Mouse (Mus musculus): Measurements from ENCODE around the gene Irf2bp1. TPM values are rescaled to one million over a fixed set of nuclear protein-coding genes. Genes with fewer than 3 reads are reported as not detected.

Gene Irf2bp1
- 24.1 and 26.5 TPM in 2 replicates for polyA plus RNA-seq (2014; fragmentation: Nextera tagmentation; extraction: Ambion mirVana)

DNA sequence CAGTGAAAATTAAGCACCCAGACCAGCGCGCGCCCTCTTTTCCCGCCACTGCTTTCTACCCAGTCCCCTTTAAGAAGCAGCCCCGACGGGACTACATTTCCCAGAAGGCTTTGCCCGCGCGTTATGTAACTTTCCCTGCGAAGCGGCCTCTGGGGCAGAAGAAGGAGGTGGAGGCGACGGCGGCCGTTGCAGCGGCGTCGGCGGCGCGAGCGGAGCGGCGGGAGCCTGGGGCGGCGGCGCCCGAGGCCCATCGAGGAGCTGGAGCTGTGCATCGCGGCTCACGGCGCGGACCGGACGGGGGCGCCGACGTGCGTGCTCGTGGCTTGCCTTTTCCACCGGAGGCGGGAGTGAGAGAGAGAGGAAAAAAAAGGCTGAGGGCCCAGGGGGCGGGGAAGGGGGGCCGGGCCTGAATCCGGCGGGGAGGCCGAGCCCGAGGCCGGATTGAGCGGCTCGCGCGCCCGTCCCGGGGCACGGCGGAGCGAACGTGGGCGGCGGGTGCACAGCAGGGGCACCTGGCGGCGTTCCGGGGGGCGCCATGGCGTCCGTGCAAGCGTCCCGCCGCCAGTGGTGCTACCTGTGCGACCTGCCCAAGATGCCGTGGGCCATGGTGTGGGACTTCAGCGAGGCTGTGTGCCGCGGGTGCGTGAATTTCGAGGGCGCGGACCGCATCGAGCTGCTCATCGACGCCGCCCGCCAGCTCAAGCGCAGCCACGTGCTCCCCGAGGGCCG, at the start of gene Irf2bp1:
Gene Irf2bp1, plus strand, starts transcription at position 143 of the 729 bp plus-strand sequence.
- ATAC-seq (ENCODE audit: low FRiP score) (peak; percentile 74), DNase-seq (ENCODE audit: low spot score, missing footprints) (peak; percentile 99)
- Histone ChIP-seq H3K4me3 (ENCODE audit: low read depth, low read length) (peak within 1 kb of the TSS; percentile 89), H3K27me3 (ENCODE audit: control insufficient read depth, insufficient read depth, low read length) (no peaks in the 10 kb centered on the region), H3K36me3 (ENCODE audit: control insufficient read depth, insufficient read depth, low read length) (peaks cover 10% of the 10 kb centered on the region; the same call in 1 of the 2 replicates), H3K4me1 (ENCODE audit: control insufficient read depth, insufficient read depth, low read length) (peaks cover 30% of the 10 kb centered on the region), H3K9ac (ENCODE audit: low read length) (peak within 1 kb of the TSS; percentile 89), H3K27ac (ENCODE audit: low read depth, low read length) (peak within 1 kb of the TSS; percentile 87), H3K4me2 (peak within 1 kb of the TSS; percentile 99), H3K9me3 (ENCODE audit: control insufficient read depth, low read length) (no peaks in the 10 kb centered on the region)
- 1% methylated on average over 85 of the region's 90 CpGs for WGBS

GRCm38 (mm10) chr7:18957569-18958383, 46.1 kb upstream of the Irf2bp1 start:
- WGBS, result under 1% methylated on average over 71 of the region's 107 CpGs
- Histone ChIP-seq H3K9ac (ENCODE audit: low read length) (peak overlapping the region; percentile 69), H3K27ac (ENCODE audit: low read depth, low read length) (peak overlapping the region; percentile 40; the same call in 1 of the 2 replicates), H3K36me3 (ENCODE audit: control insufficient read depth, insufficient read depth, low read length) (peaks cover under 1% of the 10 kb centered on the region; the same call in 1 of the 2 replicates), H3K9me3 (ENCODE audit: control insufficient read depth, low read length) (no peaks in the 10 kb centered on the region), H3K4me3 (ENCODE audit: low read depth, low read length) (peak overlapping the region; percentile 44), H3K27me3 (ENCODE audit: control insufficient read depth, insufficient read depth, low read length) (peaks cover 6% of the 10 kb centered on the region), H3K4me1 (ENCODE audit: control insufficient read depth, insufficient read depth, low read length) (peaks cover 40% of the 10 kb centered on the region), H3K4me2 (peak overlapping the region; percentile 85)
- DNase-seq (ENCODE audit: low spot score, missing footprints) (peak; percentile 94), ATAC-seq (ENCODE audit: low FRiP score) (peak; percentile 65)

DNA sequence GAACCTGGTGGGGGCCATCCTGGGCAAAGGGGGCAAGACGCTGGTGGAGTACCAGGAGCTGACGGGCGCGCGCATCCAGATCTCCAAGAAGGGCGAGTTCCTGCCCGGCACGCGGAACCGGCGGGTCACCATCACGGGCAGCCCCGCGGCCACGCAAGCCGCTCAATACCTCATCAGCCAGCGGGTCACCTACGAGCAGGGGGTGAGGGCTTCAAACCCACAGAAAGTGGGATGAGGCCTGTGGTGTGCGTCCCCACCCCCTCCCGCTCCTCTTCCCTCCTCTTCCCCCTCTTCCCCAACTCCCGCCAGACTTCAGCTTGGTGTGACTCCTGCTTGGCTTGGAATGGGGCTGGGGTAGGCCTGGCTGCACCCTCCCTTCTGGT, 45.5 kb upstream of the Irf2bp1 start:
- H3K27ac ChIP-seq (ENCODE audit: low read depth, low read length), result no peak overlapping the region
- ATAC-seq (ENCODE audit: low FRiP score) (peak; percentile 14; the same call in 1 of the 2 replicates), DNase-seq (ENCODE audit: low spot score, missing footprints) (no peak)
- peak overlapping the region; percentile 85 for H3K4me2 ChIP-seq
- peaks cover 8% of the 10 kb centered on the region for H3K27me3 ChIP-seq (ENCODE audit: control insufficient read depth, insufficient read depth, low read length)
- H3K4me1 ChIP-seq (ENCODE audit: control insufficient read depth, insufficient read depth, low read length), result peaks cover 46% of the 10 kb centered on the region
- H3K36me3 ChIP-seq (ENCODE audit: control insufficient read depth, insufficient read depth, low read length), result no peaks in the 10 kb centered on the region; the same call in 1 of the 2 replicates
- H3K4me3 ChIP-seq (ENCODE audit: low read depth, low read length), result peak overlapping the region; percentile 44
- 3% methylated on average over 21 of the region's 21 CpGs for WGBS
- no peaks in the 10 kb centered on the region for H3K9me3 ChIP-seq (ENCODE audit: control insufficient read depth, low read length)
- peak overlapping the region; percentile 69 for H3K9ac ChIP-seq (ENCODE audit: low read length)

DNA sequence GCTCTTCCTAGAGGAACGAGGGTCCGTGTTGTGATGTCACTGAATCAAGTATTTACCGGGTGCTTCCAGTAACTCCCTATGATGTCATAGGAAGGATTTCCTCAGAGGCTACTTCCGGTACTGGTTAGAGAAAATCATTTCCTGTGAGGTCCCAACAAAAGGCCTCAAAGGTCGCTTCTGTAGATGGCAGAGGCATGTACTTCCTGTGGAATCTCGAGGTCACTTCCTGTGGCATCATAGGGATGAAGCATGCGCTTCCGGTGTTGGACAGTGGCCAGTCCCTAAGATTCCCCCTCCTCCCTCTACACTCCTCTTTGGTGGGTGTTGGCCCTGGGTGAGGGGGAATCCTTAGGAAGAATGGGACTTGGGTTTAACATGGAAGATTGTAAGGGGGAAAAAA, 44.4 kb upstream of the Irf2bp1 start:
- WGBS, result 76% methylated on average over 8 of the region's 8 CpGs
- no peak for DNase-seq (ENCODE audit: low spot score, missing footprints)

GRCm38 (mm10) chr7:18962171-18962792, 41.6 kb upstream of the Irf2bp1 start:
- H3K27me3 ChIP-seq (ENCODE audit: control insufficient read depth, insufficient read depth, low read length), result peaks cover 5% of the 10 kb centered on the region
- DNase-seq (ENCODE audit: low spot score, missing footprints), result peak; percentile 94
- no peaks in the 10 kb centered on the region for H3K36me3 ChIP-seq (ENCODE audit: control insufficient read depth, insufficient read depth, low read length)
- ATAC-seq (ENCODE audit: low FRiP score), result no peak
- peak overlapping the region; percentile 2; the same call in 1 of the 2 replicates for H3K9ac ChIP-seq (ENCODE audit: low read length)
- no peak overlapping the region for H3K27ac ChIP-seq (ENCODE audit: low read depth, low read length)
- WGBS, result 1% methylated on average over 17 of the region's 17 CpGs
- peak overlapping the region; percentile 29 for H3K4me3 ChIP-seq (ENCODE audit: low read depth, low read length)
- peak overlapping the region; percentile 63 for H3K4me2 ChIP-seq
- peaks cover 49% of the 10 kb centered on the region for H3K4me1 ChIP-seq (ENCODE audit: control insufficient read depth, insufficient read depth, low read length)
- H3K9me3 ChIP-seq (ENCODE audit: control insufficient read depth, low read length), result no peaks in the 10 kb centered on the region

More for the DNA sequence above, 44.4 kb upstream of the Irf2bp1 start:
- no peaks in the 10 kb centered on the region for H3K36me3 ChIP-seq (ENCODE audit: control insufficient read depth, insufficient read depth, low read length)
- H3K4me3 ChIP-seq (ENCODE audit: low read depth, low read length), result no peak overlapping the region
- H3K27me3 ChIP-seq (ENCODE audit: control insufficient read depth, insufficient read depth, low read length), result peaks cover 9% of the 10 kb centered on the region
- peaks cover 51% of the 10 kb centered on the region for H3K4me1 ChIP-seq (ENCODE audit: control insufficient read depth, insufficient read depth, low read length)
- no peak overlapping the region for H3K9ac ChIP-seq (ENCODE audit: low read length)
- ATAC-seq (ENCODE audit: low FRiP score), result no peak
- no peak overlapping the region for H3K4me2 ChIP-seq
- no peaks in the 10 kb centered on the region for H3K9me3 ChIP-seq (ENCODE audit: control insufficient read depth, low read length)
- no peak overlapping the region; the same call in 1 of the 2 replicates for H3K27ac ChIP-seq (ENCODE audit: low read depth, low read length)

DNA sequence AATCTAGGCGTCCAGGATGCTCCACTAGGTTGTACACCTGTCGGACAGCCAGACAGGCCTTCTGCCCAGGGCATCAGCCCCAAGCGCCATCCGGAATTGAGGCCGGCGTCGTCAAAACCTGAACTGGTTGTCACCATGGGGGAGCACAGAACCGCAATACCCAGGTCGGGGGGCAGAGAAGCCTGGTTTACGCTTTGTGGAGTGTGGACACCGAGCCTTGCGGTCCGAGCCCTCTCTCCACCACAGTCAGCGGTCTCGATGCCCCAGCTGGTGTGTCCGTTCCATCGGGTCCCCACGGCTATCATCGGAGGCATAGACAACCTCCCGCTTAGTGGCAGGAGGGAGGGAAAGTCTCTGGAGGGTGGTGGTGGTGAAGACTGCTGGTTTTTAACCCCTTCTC, 41.0 kb upstream of the Irf2bp1 start:
- 1% methylated on average over 20 of the region's 20 CpGs for whole genome bisulfite sequencing
- DNase-seq (ENCODE audit: low spot score, missing footprints) (peak; percentile 94), ATAC-seq (ENCODE audit: low FRiP score) (0 out of 2 replicates have a peak, but pooled peaks have one; percentile 9)
- Histone ChIP-seq H3K9ac (ENCODE audit: low read length) (peak overlapping the region; percentile 2; the same call in 1 of the 2 replicates), H3K27ac (ENCODE audit: low read depth, low read length) (no peak overlapping the region), H3K4me1 (ENCODE audit: control insufficient read depth, insufficient read depth, low read length) (peaks cover 44% of the 10 kb centered on the region), H3K4me2 (peak overlapping the region; percentile 63), H3K4me3 (ENCODE audit: low read depth, low read length) (peak overlapping the region; percentile 29), H3K9me3 (ENCODE audit: control insufficient read depth, low read length) (no peaks in the 10 kb centered on the region), H3K27me3 (ENCODE audit: control insufficient read depth, insufficient read depth, low read length) (peaks cover 5% of the 10 kb centered on the region), H3K36me3 (ENCODE audit: control insufficient read depth, insufficient read depth, low read length) (no peaks in the 10 kb centered on the region)

DNA sequence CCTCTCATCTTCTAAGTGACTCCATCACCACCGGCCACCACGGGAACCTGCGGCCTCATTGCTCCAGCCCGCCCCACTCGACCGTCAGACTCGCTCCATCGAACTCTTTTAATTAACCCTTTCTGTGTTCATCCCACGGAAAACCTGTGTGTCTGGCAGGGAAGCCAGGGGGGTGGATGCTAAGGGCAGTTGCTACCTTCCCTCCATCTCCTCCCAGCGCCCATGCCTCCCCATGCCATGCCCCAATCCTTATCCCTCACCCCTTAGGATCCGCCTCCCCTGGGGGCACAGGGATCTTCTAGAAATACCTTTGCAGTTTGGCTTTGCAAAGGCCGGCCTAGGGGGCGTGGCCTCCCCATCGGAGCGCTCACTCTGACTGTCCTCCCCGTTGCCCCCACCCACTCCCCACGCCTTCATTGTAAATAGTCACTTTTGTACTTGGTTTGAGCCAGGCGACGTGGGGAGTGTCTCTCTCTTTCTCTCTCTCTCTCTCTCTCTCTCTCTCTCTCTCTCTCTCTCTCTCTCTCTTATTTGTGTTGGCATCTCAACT, 40.5 kb upstream of the Irf2bp1 start:
- ATAC-seq (ENCODE audit: low FRiP score) (peak; percentile 1; the same call in 1 of the 2 replicates), DNase-seq (ENCODE audit: low spot score, missing footprints) (peak; percentile 87)
- Histone ChIP-seq H3K4me3 (ENCODE audit: low read depth, low read length) (peak overlapping the region; percentile 29; the same call in 1 of the 2 replicates), H3K9ac (ENCODE audit: low read length) (no peak overlapping the region), H3K4me2 (peak overlapping the region; percentile 63), H3K36me3 (ENCODE audit: control insufficient read depth, insufficient read depth, low read length) (no peaks in the 10 kb centered on the region), H3K9me3 (ENCODE audit: control insufficient read depth, low read length) (no peaks in the 10 kb centered on the region), H3K4me1 (ENCODE audit: control insufficient read depth, insufficient read depth, low read length) (peaks cover 38% of the 10 kb centered on the region), H3K27ac (ENCODE audit: low read depth, low read length) (no peak overlapping the region), H3K27me3 (ENCODE audit: control insufficient read depth, insufficient read depth, low read length) (peaks cover 5% of the 10 kb centered on the region)
- 1% methylated on average over 19 of the region's 19 CpGs for WGBS

DNA sequence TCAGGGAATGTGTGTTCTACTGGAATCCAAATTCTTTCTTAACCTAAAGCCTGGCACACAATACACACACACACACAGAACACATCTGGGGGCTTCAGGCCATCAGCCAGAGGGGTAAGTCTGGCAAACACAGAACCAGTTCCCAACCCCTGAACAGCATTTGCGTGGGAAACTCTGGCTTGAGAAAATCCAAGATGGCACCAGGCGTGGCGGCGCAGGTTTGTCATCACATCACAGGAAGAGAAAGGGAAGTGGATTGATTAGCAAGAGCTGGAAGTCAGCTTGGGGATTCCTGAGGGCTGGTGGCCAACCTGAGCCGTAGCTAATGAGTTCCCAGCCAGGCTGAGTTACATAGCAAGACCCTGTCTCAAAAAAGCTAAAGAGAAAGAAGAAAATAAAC, 38.5 kb upstream of the Irf2bp1 start:
- no peak overlapping the region for H3K4me3 ChIP-seq (ENCODE audit: low read depth, low read length)
- H3K9me3 ChIP-seq (ENCODE audit: control insufficient read depth, low read length), result no peaks in the 10 kb centered on the region
- H3K4me2 ChIP-seq, result no peak overlapping the region
- WGBS, result 88% methylated on average over 5 of the region's 5 CpGs
- H3K36me3 ChIP-seq (ENCODE audit: control insufficient read depth, insufficient read depth, low read length), result no peaks in the 10 kb centered on the region
- no peak for DNase-seq (ENCODE audit: low spot score, missing footprints)
- H3K27me3 ChIP-seq (ENCODE audit: control insufficient read depth, insufficient read depth, low read length), result peaks cover 5% of the 10 kb centered on the region
- peaks cover 34% of the 10 kb centered on the region for H3K4me1 ChIP-seq (ENCODE audit: control insufficient read depth, insufficient read depth, low read length)
- no peak overlapping the region for H3K9ac ChIP-seq (ENCODE audit: low read length)
- H3K27ac ChIP-seq (ENCODE audit: low read depth, low read length), result no peak overlapping the region
- no peak for ATAC-seq (ENCODE audit: low FRiP score)

All from midbrain, embryonic 11.5 days (tissue).